In genomic region chr14:9431798-9432197, GRCm38 (mm10) we compare ENCODE assay signal across 15 mouse cellular contexts.
"Had no signal": no experiment of that assay in that cellular context is flagged by ENCODE, and none has a peak within 500 bp of the region (broad histone marks: within the 10 kb centered on the region; RNA-seq: fewer than 3 reads in every experiment).

No protein-coding gene starts in this region.

- H3K27me3 ChIP-seq: lung, embryonic 15.5 days; megakaryocyte, embryonic 14.5 days; midbrain, embryonic 13.5 days; midbrain, embryonic 15.5 days; neural tube, embryonic 12.5 days; stomach, embryonic 15.5 days had no signal

- H3K4me1 ChIP-seq: lung, embryonic 15.5 days; megakaryocyte, embryonic 14.5 days; midbrain, embryonic 13.5 days; midbrain, embryonic 15.5 days; neural tube, embryonic 12.5 days; stomach, embryonic 15.5 days had no signal

- H3K27ac ChIP-seq: lung, embryonic 15.5 days; macrophage; midbrain, embryonic 13.5 days; midbrain, embryonic 15.5 days; neural tube, embryonic 12.5 days; stomach, embryonic 15.5 days; stomach, postnatal 0 days had no signal

- H3K4me3 ChIP-seq: lung, embryonic 15.5 days; megakaryocyte, embryonic 14.5 days; midbrain, embryonic 13.5 days; midbrain, embryonic 15.5 days; neural tube, embryonic 12.5 days; stomach, embryonic 15.5 days had no signal

- H3K36me3 ChIP-seq: lung, embryonic 15.5 days; midbrain, embryonic 13.5 days; midbrain, embryonic 15.5 days; neural tube, embryonic 12.5 days; stomach, embryonic 15.5 days had no signal

- DNase-seq: lung, adult 2 months; lung, postnatal 14 days; lung, postnatal 36 days; right cerebral cortex, postnatal 14 days; thymus, adult 2 months; thymus, postnatal 25 days; thymus, postnatal 4 days had no signal
